Mouse (Mus musculus) naive thymus-derived CD4-positive, alpha-beta T cell, adult 2 months (primary cell): ENCODE results near the gene Ptcra.
"Not testable (repeated sequence)": the region's sequence is repeated elsewhere in the genome, so short reads cannot be mapped to it uniquely, and the experiment has no call there.

ENCODE experiments used
- DNase-seq: peaks from one replicate; pipeline ENCODE4 v3.0.0-alpha.2; 2011; ENCODE audit warnings: low read depth

The Ptcra gene

GRCm38 (mm10) chr17:46771616-46772015 is 8.1 kb upstream of the Ptcra start:
- DNase-seq = no peak

GRCm38 (mm10) chr17:46771025-46771424 is 7.5 kb upstream of the Ptcra start:
- DNase-seq = no peak

- no peak for DNase-seq
These were observed 7.0 kb upstream of the Ptcra start for GRCm38 (mm10) chr17:46770546-46770945.

- no peak for DNase-seq
These were observed 4.4 kb upstream of the Ptcra start for GRCm38 (mm10) chr17:46767868-46768267.

GRCm38 (mm10) chr17:46764916-46765315 is 1.4 kb upstream of the Ptcra start:
- not testable (repeated sequence) for DNase-seq

GRCm38 (mm10) chr17:46758753-46759152 is 4.8 kb downstream of the Ptcra start:
- DNase-seq = no peak

- peak; percentile 99 for DNase-seq
These were observed 11.5 kb downstream of the Ptcra start, which contains the start of gene Cnpy3 for GRCm38 (mm10) chr17:46751794-46752556. Cnpy3 (minus strand) TSS chr17:46752214.

- no peak for DNase-seq
These were observed 12.3 kb downstream of the Ptcra start for GRCm38 (mm10) chr17:46751056-46751793.

GRCm38 (mm10) chr17:46750580-46750979 is 12.9 kb downstream of the Ptcra start:
- no peak for DNase-seq

- no peak for DNase-seq
These were observed 14.2 kb downstream of the Ptcra start for GRCm38 (mm10) chr17:46749282-46749681.

- DNase-seq = no peak
These were observed 15.7 kb downstream of the Ptcra start for GRCm38 (mm10) chr17:46747806-46748205.

GRCm38 (mm10) chr17:46747234-46747633 is 16.3 kb downstream of the Ptcra start:
- no peak for DNase-seq

- no peak for DNase-seq
These were observed 18.0 kb downstream of the Ptcra start for GRCm38 (mm10) chr17:46745506-46745905.

GRCm38 (mm10) chr17:46742986-46743385 is 20.5 kb downstream of the Ptcra start:
- no peak for DNase-seq

GRCm38 (mm10) chr17:46741305-46741704 is 22.2 kb downstream of the Ptcra start:
- no peak for DNase-seq

GRCm38 (mm10) chr17:46736160-46736559 is 27.4 kb downstream of the Ptcra start:
- DNase-seq = peak; percentile 64

- no peak for DNase-seq
These were observed 28.2 kb downstream of the Ptcra start for GRCm38 (mm10) chr17:46735287-46735686.

- no peak for DNase-seq
These were observed 29.5 kb downstream of the Ptcra start for GRCm38 (mm10) chr17:46734055-46734454.

GRCm38 (mm10) chr17:46728904-46729318 is 34.6 kb downstream of the Ptcra start, which contains the start of gene Gnmt:
Gnmt (minus strand) TSS chr17:46729168.
- no peak for DNase-seq

- no peak for DNase-seq
These were observed 35.0 kb downstream of the Ptcra start for GRCm38 (mm10) chr17:46728496-46728895.

- no peak for DNase-seq
These were observed 35.5 kb downstream of the Ptcra start for GRCm38 (mm10) chr17:46728021-46728420.

GRCm38 (mm10) chr17:46727271-46727670 is 36.2 kb downstream of the Ptcra start:
- DNase-seq = no peak
